Mouse (Mus musculus): ENCODE data around the gene Unc80.

Gene Unc80

DNA sequence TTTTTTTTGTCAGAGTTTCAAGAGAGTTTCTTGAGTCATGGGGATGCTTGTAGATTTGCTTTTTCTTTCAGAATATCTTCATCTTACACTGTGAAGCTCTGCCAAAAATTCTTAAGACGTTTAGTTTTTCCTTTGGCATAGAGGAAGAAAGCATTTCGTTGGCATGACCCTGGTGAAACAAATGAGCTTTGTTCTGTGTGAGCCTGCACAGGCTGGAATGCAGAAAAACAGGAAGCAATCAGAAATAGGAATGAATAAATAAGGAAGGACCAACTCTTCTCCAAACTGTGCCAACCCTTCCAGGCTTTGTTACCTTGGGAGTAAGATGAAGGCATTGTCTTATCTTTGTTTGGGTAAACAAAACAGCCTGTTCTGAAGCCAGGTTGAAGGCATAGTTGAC lies 149.0 kb downstream of the Unc80 start:
- no peak for DNase-seq (ENCODE audit: low read depth, low spot score)

DNA sequence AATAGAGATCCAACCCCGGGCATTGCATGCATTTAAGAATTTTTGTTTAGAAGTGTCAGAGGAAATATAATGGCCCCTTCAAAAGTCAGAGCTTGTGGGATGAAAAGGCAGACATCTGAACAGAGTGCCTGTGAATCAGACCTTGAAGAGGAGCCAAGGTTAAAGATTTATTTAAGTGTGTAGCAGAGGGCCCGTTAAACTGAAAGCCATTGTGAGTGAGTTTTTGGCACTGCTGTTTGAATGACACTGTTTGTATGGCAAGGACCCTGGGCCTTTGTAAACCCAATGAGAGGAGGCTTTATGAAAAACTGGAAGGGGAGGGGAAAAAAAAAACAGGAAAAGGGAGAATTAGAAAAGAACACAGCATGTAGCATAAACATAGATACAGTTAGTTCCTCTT lies 170.0 kb downstream of the Unc80 start:
- DNase-seq (ENCODE audit: low read depth, low spot score) = no peak

DNA sequence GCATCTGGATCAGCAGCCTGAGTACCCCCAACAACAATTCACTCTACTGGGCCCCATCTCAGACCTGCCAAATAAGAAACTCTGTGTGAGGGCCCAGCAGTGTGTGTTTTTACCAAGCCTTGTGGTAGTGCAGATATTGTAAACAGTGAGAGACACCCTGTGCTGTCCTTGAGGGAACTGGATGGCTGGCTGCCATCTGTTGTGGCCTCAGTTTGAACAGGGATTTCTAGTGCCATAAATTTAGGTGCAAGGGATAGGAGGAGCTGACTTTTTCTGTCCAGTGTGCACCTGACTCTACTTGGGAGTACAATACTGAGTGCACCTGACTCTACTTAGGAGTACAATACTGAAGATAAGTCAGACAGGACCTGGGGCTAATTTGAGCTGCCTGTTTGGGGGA lies 178.7 kb downstream of the Unc80 start:
- no peak for DNase-seq (ENCODE audit: low read depth, low spot score)

DNA sequence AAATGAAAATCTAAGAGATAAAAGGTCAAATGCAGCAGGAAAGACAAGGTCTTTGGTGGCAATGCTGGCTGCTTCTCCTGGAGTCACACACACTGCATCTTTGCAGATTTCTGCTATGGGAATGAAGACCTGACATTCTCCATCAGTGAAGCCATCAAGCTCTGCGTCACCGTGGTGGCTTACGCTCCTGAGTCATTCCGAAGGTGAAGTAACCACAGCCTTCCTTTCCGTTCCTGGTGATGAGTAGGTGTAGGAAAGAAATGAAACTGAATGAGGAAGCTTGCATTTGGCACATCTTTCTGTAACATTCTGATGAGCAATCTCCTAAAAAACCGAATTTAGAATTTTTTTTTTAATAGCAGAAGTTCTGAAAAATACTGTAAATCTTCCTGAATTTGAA lies 181.4 kb downstream of the Unc80 start:
- no peak for DNase-seq (ENCODE audit: low read depth, low spot score)

DNA sequence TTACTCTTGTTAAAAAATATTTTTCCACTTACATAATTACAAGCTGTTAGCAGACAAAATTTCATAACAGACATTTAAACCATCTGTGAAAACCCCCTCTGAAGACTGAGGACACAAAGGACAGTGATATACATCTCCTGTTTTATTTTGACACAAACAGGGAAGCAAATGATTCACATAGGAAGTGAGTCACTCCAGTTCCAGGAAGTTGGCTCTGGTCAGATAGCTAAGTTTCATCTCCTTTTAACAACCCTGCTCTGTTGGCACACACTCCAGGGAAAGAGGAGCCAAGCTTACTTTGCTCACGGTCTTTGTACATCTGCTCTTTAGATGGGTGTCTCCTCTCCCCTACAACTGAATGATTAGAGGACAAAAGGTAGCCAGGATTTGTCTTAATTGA lies 181.8 kb downstream of the Unc80 start:
- no peak for DNase-seq (ENCODE audit: low read depth, low spot score)

DNA sequence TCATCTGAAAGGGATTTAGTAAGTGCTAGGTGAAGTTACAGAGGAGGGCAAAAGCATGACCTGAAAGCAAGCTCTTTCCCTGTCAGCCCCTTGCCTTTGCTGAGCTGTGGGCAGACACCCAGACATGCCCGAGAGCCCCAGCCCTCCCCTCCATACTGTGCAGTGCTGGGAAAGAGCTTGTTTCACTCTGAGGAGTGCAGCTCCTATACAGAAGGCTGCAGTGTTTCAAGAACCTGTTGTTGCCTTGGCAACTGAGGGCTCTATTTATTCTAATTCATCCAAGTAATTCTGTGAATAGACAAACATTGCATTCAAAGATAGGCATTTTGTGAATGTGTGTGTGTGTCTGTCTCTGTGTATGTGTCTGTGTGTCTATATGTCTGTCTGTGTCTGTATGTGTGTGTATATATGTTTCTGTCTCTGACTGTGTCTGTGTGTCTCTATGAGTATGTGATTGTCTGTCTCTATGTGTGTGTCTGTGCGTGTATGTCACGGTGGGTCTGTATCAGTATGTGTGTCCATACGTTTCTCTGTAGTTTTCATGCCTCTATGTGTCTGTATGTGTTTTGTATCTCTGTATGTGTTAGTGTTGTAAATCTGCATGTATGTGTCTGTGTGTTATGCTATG lies 187.1 kb downstream of the Unc80 start:
- DNase-seq (ENCODE audit: low read depth, low spot score) = peak; percentile 49

DNA sequence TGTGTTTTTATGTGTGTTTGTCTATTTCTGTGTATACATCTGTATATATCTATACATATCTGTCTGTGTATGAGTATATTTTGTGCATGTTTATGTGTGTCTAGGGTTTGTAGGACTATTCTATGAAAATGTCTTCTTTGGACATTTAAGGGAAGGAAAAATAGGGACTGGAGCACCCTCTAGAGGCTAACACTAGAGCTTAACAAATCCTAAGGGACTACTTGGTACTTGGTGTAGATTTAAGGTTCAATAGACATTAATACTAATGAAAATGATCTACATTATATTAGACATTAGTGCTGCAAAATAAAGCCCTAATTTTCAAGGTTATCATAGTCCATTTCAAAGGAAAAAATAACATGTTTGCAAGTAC lies 187.6 kb downstream of the Unc80 start:
- DNase-seq (ENCODE audit: low read depth, low spot score) = peak; percentile 43

DNA sequence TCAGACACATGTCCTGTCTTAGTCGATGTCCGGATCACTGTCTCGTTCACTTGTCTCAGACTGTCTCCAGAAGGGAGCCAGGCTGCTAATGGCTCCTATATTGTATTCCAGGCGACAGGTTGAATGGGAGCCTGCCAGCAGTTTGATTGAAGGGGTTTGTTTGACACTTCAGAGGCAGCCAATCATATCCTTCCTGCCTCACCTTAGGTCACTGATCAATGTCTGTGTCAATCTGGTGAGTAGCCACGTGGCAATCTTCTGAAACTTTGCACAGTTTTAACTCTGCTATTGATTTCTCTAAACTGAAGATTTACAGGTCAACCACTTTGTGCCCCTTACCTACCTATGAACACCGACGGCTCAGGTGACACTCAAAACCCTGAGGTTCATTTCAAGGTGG lies 203.3 kb downstream of the Unc80 start:
- DNase-seq (ENCODE audit: low read depth, low spot score) = no peak

DNA sequence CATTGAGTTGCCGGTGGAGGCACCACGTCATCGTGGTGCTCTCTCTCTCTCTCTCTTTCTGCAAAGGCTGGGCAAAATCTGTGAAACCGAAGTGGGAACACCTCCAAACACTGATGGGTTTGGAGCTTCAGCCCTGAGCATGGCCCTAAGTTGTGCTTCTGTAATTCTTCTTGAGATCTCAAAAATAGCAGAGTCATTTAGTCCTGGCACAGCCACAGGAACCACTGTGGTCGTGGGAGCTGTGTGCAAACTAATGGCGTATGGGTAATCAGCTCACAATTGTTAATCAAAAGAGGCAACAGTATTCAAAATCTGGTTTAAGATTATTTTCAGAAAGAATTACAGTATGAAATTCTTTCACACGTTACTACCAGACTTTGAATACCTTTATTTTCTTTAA lies 204.6 kb downstream of the Unc80 start:
- DNase-seq (ENCODE audit: low read depth, low spot score) = no peak

DNA sequence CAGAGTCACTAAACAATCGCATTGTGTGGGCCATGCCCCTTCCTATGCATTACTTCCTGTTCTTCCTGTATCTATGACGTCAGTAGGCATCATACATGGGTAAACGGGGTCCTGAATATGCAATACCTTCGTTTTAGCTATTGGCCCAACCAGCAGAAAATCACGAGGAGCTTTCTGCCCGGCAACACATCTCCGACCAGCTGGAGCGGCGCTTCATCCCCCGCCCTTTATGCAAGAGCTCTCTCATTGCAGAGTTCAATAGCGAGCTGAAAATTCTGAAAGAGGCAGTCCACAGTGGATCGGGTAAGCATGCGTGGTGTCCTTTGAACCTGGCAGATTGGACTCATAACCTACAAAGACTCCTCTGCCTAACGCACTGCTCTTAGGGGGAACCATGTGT lies 209.8 kb downstream of the Unc80 start:
- DNase-seq (ENCODE audit: low read depth, low spot score) = peak; percentile 21

DNA sequence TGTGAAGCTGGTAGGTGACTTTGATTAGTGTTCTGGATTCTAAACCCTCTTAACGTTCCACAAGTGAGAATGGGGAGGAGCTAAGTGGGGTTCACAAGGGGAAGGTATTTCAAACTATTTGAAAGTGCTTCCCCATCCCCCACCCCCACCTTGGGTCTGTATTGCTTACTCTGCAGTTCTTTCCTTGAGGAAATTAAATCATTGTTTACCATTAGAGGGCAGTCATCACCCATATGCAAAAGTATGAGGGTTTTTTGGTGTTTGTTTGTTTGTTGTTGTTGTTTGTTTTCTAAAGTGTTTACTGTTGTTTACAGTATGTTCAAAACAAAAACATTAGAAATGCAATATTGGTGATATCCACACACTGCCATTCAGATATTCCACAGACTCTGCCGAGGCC lies 210.5 kb downstream of the Unc80 start:
- DNase-seq (ENCODE audit: low read depth, low spot score) = no peak

DNA sequence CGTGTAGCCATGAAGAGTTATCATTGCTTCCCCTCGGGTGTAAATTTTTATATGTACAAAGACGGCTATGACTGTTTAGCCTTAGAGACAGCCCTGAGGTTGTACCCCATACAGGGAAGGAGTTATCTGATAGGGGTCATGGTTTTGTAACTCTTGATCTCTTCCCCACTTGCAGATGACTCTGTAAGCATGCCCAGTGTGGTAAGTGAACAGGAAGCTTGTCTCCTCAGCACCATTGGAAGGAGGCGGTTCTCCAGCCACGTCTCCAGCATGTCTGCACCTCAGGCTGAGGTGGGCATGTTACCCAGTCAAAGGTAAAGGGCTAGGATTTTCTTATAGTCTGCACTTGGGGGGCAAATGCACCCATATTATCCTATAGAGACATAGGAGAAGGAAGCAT lies 214.8 kb downstream of the Unc80 start:
- no peak for DNase-seq (ENCODE audit: low read depth, low spot score)

DNA sequence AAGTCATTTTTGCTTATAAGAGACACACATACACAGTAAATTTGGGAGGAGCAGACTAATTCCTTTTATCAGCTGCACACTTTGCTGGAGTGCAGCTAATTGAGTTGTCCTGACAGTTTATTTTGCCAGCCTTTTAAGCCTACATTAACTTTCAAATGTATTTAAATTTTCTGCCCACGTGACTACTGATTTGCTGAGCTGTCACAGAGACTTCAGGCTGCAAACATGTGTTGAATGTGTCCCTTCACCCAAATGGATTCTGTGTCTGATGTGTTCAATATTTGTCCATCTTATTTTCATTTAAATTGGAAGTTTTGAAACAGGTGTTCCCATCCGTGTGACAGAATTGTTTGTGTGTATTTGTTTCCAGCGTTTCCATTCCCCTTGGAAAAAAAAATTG lies 223.6 kb downstream of the Unc80 start:
- no peak for DNase-seq (ENCODE audit: low read depth, low spot score)

DNA sequence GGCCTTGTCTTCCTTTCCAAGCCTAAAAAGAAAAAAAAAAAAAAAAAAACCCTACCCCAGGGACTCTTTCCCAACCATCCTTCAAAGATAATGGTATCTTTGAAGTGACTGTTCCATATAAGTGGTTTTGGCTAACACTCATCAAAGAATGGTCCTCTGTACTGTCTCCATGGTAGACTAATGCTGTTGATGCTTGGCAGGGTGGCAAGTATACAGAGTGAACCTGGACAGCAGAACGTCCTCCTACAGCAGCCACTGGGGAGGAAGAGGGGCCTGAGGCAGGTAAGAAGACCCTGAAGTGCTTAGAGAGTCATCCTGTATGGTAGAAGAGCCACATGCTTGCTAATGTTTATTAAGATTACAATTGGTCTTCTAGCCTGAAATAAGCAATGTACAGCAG lies 224.1 kb downstream of the Unc80 start:
- no peak for DNase-seq (ENCODE audit: low read depth, low spot score)

DNA sequence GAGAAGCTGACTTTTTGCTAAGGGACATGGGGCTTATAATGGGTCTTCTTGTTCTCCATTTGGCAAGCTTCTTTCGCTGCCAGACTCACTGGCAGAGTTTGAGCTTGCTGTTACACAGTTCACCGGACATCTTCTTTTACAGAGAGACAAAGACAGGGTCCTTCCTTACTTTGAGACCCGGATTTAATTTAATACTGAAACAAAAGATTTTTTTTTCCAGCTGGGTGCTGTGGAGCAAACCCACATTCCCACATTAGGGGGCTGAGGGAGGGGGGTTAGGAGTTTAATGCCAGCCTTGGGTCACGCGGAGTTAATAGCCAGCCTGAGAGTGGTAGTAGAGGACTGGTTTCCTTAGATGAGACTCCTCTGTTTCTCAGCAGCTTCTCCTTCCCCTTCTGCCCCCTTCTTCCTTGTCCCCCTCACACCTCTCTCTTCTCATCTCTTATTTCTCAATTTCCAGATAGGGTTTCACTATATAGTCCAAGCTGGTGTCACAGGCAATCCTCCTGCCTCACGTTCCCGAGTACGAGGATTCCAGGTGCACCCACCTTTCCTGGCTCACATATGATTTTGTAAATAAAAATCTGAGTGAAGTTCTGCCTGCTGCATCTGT lies 224.7 kb downstream of the Unc80 start:
- no peak for DNase-seq (ENCODE audit: low read depth, low spot score)

DNA sequence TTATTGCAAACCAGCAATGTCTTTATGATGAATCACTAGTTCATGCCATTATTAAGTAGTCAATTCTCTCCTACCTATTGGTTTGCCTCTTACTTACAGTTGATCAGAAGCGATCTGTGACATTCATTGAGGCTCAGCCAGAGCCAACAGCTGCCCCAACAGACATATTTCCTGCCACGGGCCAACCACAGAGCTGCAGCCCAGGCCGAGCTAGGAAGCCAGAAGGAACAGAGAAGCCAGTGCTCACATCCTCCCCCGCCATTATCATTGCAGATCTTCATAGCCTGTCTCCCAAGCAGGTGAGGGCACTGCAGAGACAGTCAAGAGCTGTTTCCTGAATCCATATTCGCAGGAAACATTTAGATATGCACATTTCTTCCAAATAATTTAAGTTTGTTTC lies 226.1 kb downstream of the Unc80 start:
- DNase-seq (ENCODE audit: low read depth, low spot score) = no peak

DNA sequence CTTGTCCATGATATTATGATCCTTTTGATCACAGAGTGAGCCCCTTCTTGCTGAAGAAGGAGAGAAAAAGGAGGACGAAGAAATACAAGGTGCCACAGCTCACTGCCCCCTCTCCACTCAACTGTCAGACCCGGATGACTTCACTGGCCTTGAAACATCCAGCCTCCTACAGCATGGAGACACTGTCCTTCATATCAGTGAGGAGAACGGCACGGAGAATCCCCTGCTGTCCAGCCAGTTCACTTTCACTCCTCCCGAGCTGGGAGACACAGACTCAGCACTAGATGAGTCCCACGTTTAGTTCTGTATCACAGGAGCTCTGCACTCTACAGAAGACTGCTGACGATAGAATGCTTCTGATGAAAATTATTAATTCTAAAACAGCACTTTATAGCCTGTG lies 227.1 kb downstream of the Unc80 start:
- DNase-seq (ENCODE audit: low read depth, low spot score) = no peak

DNA sequence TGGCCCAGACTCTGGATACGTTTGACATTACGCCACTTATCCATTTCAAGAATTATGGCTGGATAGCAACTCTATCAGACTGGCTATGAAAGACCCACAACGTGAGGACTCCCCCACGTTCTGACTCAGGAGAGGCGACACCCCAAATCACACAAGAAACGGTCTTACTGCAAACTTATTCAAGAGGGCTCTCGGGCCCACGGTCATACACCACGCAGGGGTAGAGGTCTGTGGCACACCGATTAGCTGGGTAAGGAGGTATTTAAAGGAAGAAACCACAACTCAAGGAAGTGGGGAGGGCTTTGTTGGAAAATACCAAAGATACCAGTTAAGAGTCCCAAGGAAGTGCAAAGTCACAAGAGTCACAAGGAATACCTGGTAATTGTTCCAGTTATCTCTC lies 231.5 kb downstream of the Unc80 start:
- DNase-seq (ENCODE audit: low read depth, low spot score) = peak; percentile 79

DNA sequence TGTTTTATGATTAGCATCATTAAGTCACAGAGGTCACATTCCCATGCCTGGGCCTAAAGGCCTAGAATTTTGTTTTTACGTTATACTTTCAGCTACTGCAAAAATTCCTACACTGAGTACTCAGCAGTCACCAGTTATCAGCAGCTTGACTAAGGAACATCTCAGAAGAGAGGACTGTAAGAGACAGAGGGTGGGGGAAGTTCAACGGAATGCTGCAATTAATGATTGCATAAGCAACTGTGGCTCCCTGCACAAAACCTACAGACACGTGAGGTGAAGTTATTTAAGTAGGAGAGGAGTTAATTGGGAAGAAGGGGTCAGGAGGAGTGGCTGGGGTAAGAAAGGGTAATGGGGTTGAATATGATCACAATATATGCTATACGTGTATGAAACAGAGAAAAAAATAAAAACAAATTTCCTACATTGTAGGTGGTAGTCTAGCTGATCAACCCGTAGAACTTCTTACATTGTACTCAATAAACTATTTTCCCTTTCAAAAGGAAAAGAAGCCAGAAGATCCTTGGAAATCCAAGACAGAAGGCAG lies 232.1 kb downstream of the Unc80 start:
- DNase-seq (ENCODE audit: low read depth, low spot score) = peak; percentile 76

DNA sequence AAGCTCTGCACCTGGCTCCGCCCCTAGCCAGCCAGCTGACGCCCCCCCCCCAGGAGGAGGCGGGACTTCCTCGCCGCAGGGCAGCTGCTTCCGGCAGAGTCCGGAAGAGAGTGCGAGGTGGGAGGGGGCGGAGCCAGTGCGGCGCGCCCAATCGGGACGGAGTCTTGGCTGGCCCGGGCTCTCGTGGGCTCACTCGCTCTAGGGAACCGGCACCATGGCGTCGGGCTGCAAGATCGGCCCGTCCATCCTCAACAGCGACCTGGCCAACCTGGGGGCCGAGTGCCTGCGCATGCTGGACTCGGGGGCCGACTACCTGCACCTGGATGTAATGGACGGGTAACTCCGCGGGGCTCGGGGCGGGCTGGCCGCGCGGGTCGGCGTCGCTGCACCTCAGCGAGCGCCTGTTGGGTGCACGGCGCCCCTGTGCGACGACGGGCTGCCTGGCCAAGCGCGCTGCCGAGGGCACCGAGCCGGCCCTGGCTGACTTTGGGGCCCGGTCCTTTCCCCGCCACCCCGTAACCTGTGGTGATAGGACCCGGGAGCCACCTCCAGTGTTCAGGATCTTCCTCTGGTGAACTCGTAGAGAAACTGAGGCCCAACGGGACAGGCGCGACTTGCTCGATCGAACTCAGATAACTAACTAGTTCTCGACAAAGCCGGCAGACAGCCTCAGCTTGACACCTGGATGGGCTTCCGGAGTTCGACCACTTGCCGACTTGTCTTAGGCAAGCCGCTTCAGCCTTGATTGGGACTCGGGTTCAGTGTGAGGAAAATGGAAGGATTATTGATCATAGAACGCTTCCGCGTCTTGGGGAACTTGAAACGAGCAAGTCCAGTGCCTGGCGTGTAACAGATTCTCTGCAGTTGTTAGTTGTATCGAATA lies 232.8 kb downstream of the Unc80 start, which contains the start of gene Rpe:
Gene Rpe (plus strand): TSS at position 139 of the 883 bp plus-strand sequence.
- peak; percentile 93 for DNase-seq (ENCODE audit: low read depth, low spot score)

DNA sequence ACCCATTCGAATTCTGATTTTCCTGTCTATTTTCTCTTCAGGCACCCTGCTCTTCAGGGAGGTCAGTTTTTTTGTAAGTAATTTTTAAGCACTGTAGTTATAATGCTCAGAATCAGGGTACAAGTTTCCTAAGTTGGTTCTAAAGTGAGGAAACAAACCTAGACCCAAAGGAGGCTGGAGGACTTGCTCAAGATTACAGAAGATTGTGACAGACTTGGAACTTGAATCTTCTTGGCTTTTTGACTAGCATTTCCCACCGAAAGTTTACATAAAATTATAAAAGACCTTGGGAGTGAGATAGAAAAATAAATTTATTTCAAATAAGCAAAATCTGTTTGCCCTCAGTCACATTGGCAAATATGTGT lies 233.4 kb downstream of the Unc80 start:
- DNase-seq (ENCODE audit: low read depth, low spot score) = no peak

DNA sequence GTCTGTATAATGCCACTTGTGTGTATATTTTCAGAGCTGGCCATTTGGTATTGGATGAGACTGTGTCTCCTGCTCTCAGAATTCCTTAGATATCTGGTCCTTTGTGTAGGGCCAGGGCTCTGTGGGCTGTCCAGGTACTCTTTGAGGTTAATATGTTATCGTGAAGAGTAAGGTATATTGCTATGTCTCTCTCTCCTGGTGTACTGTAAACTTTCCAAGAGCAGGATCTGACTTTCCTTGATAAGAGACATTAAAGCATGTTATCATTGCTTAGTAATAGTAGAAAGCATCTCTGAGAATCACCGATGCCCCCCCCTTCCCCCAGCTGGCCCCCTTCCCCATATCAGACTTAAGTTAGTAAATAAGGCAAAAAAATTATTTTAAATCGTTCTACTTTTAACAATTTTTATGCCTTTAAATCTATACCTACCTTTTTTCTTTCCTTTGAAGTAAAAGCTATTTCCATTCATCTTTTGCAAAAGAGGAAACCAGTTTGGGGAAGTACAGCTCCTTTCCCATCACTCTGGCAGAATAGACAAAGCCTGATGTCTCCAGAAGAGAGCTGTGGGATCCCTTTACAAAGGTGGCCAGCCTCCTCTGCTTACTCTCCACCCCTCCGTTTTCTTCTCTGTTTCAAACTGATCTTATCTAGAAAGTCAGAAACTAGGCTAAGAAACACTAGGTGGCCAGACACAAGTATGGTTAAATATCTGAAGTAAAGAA lies 234.6 kb downstream of the Unc80 start:
- no peak for DNase-seq (ENCODE audit: low read depth, low spot score)
